Comparison of ENCODE assay signal across 16 mouse cellular contexts in genomic region chr1:42152916-42153315, GRCm38 (mm10).
"Had no signal": no experiment of that assay in that cellular context is flagged by ENCODE, and none has a peak within 500 bp of the region (broad histone marks: within the 10 kb centered on the region; RNA-seq: fewer than 3 reads in every experiment).

No protein-coding gene starts in this region.

- H3K4me2 ChIP-seq: limb, embryonic 12.5 days; limb, embryonic 15.5 days; liver, embryonic 11.5 days; lung, embryonic 14.5 days; midbrain, embryonic 12.5 days; midbrain, embryonic 15.5 days; neural tube, embryonic 12.5 days had no signal

- H3K4me1 ChIP-seq: limb, embryonic 12.5 days; limb, embryonic 15.5 days; midbrain, embryonic 15.5 days; neural tube, embryonic 12.5 days had no signal

- DNase-seq: kidney, postnatal 14 days; kidney, postnatal 4 days; left cerebral cortex, postnatal 4 days; liver, postnatal 0 days; lung, embryonic 14.5 days; thymus, adult 18-20 months; thymus, postnatal 36 days had no signal

- H3K27me3 ChIP-seq: limb, embryonic 12.5 days; limb, embryonic 15.5 days; midbrain, embryonic 12.5 days; midbrain, embryonic 15.5 days; neural tube, embryonic 12.5 days had no signal

- H3K4me3 ChIP-seq: limb, embryonic 12.5 days; limb, embryonic 15.5 days; midbrain, embryonic 12.5 days; midbrain, embryonic 15.5 days; neural tube, embryonic 12.5 days had no signal

- ATAC-seq: liver, postnatal 0 days; lung, postnatal 0 days; midbrain, embryonic 15.5 days had no signal

- H3K27ac ChIP-seq: limb, embryonic 12.5 days; limb, embryonic 15.5 days; liver, embryonic 14.5 days; macrophage; midbrain, embryonic 12.5 days; midbrain, embryonic 15.5 days; neural tube, embryonic 12.5 days had no signal

- H3K9ac ChIP-seq: limb, embryonic 12.5 days; limb, embryonic 15.5 days; liver, embryonic 14.5 days; liver, postnatal 0 days; lung, embryonic 14.5 days; midbrain, embryonic 12.5 days; midbrain, embryonic 15.5 days; neural tube, embryonic 12.5 days had no signal

- H3K36me3 ChIP-seq: limb, embryonic 12.5 days; limb, embryonic 15.5 days; midbrain, embryonic 12.5 days; midbrain, embryonic 15.5 days; neural tube, embryonic 12.5 days had no signal

- H3K9me3 ChIP-seq: limb, embryonic 12.5 days; limb, embryonic 15.5 days; midbrain, embryonic 15.5 days had no signal
